13 mouse cellular contexts compared by ENCODE assay signal in the genomic region with DNA sequence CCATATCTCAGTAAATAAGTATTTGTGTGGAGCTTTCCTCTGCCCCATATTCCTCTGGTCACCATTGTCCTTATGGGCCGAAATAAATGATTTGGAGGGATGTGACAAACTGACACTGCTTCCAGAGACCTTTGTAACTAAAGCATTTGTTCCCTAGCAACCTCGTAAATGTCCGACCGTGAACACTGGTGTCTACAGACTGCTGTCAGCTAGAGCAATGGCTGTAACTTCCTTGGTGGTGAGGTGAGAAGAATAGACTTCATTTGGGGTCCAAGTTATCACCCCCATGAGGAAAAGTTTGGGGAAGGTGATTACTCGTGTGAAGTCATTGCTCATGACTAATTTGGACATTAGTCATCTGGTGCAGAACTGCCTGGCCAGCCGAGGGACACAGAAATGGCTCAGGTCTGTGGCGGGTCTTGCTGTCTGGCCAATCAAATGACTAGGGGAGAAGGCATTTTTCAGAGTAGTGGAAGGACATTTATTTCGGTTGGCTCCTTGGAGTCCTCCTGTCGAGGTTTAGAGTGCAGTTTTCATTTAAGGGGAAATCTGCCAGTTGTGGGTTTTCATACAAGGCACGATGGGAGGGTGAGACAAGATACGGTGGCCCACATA.
"Had no signal": no experiment of that assay in that cellular context is flagged by ENCODE, and none has a peak within 500 bp of the region (broad histone marks: within the 10 kb centered on the region; RNA-seq: fewer than 3 reads in every experiment).

No protein-coding gene starts in this region.

- H3K27me3 ChIP-seq: kidney, embryonic 15.5 days; limb, embryonic 15.5 days; liver, embryonic 12.5 days; lung, embryonic 15.5 days; neural tube, embryonic 13.5 days had no signal

- H3K4me1 ChIP-seq: kidney, embryonic 15.5 days; liver, embryonic 12.5 days had no signal

- H3K36me3 ChIP-seq: kidney, embryonic 15.5 days; limb, embryonic 15.5 days; liver, embryonic 12.5 days; lung, embryonic 15.5 days had no signal

- H3K9me3 ChIP-seq: kidney, embryonic 15.5 days; limb, embryonic 15.5 days; liver, embryonic 12.5 days; lung, embryonic 15.5 days; neural tube, embryonic 13.5 days had no signal

- H3K4me2 ChIP-seq: kidney, embryonic 15.5 days; limb, embryonic 15.5 days; liver, embryonic 12.5 days; lung, embryonic 15.5 days; neural tube, embryonic 13.5 days had no signal

- H3K4me3 ChIP-seq: kidney, embryonic 15.5 days; limb, embryonic 15.5 days; liver, embryonic 12.5 days; lung, embryonic 15.5 days; neural tube, embryonic 13.5 days had no signal

- H3K9ac ChIP-seq: kidney, embryonic 15.5 days; limb, embryonic 15.5 days; liver, embryonic 12.5 days; lung, embryonic 15.5 days; neural tube, embryonic 13.5 days had no signal

- DNase-seq: kidney, adult 2 months; kidney, postnatal 14 days; left cerebral cortex, postnatal 4 days; right cerebral cortex, adult 18-20 months; right cerebral cortex, postnatal 25 days; thymus, postnatal 4 days had no signal

- H3K27ac ChIP-seq: kidney, embryonic 15.5 days; limb, embryonic 15.5 days; liver, embryonic 12.5 days; lung, embryonic 15.5 days; neural tube, embryonic 13.5 days had no signal

- ATAC-seq: intestine, embryonic 16.5 days; liver, embryonic 12.5 days; midbrain, embryonic 16.5 days had no signal
